Mouse (Mus musculus) cortical plate, adult 2 months (tissue): ENCODE results near the gene Crtap.

Experiments
- CTCF ChIP-seq: fragments of 200-500 bp; IDR thresholded peaks from 2 replicates; pipeline ENCODE4 v1.5.1; 2011; ENCODE audit warnings: mild to moderate bottlenecking, control low read depth, low read length; ENCODE audit not compliant: insufficient read depth; ENCODE audit errors: extremely low read depth
- POLR2A ChIP-seq: fragments of 200-500 bp; IDR thresholded peaks from 2 replicates; pipeline ENCODE4 v1.6.1; 2011; ENCODE audit warnings: mild to moderate bottlenecking, low read length, control low read depth; ENCODE audit not compliant: insufficient read depth; ENCODE audit errors: extremely low read depth

DNA sequence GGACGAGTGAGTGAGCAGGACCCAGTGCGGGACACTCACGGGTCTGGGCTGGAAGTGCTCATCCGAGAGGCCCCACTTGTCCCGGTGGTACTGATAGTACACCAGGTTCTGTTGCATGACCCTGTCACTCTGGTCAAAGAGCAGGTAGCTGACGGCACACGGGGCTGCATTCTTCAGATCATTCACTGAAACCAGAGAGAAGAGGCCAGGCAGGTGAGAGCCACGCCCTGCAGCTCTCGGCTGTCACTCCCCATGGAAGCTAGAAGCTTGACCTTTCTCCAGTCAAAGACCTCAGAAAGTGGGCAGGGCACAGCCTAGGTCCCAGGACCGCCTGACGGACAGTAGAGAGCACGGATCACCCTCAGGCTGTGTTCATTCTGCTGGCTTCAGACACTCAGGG lies 10.6 kb downstream of the Crtap start:
- TF ChIP-seq CTCF: no peak
- no peak for TF ChIP-seq POLR2A
